Mouse (Mus musculus) C2C12 (cell line): Measurements from ENCODE around the gene Ano8. TPM values are rescaled to one million over a fixed set of nuclear protein-coding genes. Genes with fewer than 3 reads are reported as not detected.

Experiments used
- H3K27me3 ChIP-seq: one replicate; pipeline ENCODE4 v1.6.1; 2011; ENCODE audit not compliant: control insufficient read depth, insufficient read depth, insufficient read length
- H3K36me3 ChIP-seq: one replicate; pipeline ENCODE4 v1.6.1; 2011; ENCODE audit not compliant: control insufficient read depth, insufficient read depth
- H3K4me3 ChIP-seq: one replicate; pipeline ENCODE4 v1.5.1; 2011; ENCODE audit warnings: mild to moderate bottlenecking, control low read depth; ENCODE audit not compliant: poor library complexity, insufficient read depth, severe bottlenecking
- H3K79me2 ChIP-seq: one replicate; pipeline ENCODE4 v1.6.1; 2011; ENCODE audit not compliant: control insufficient read depth, insufficient read depth
- H3K79me3 ChIP-seq: one replicate; pipeline ENCODE4 v1.6.1; 2011; ENCODE audit warnings: low read depth, control low read depth
- H3ac ChIP-seq: one replicate; pipeline ENCODE3; 2011; ENCODE audit warnings: low read depth; ENCODE audit not compliant: control insufficient read depth, insufficient read length
- CEBPB ChIP-seq: IDR thresholded peaks from one replicate; pipeline ENCODE4 v1.6.1; 2011; ENCODE audit warnings: low read depth, mild to moderate bottlenecking, control low read depth, moderate library complexity
- CTCF ChIP-seq: IDR thresholded peaks from one replicate; pipeline ENCODE4 v1.5.1; 2011; ENCODE audit not compliant: control insufficient read depth, insufficient read depth, insufficient read length
- FOSL1 ChIP-seq: IDR thresholded peaks from one replicate; pipeline ENCODE4 v1.8.0; 2011; ENCODE audit warnings: mild to moderate bottlenecking, low read length; ENCODE audit not compliant: poor library complexity, insufficient read depth, severe bottlenecking
- MAX ChIP-seq: IDR thresholded peaks from one replicate; pipeline ENCODE4 v1.6.1; 2011; ENCODE audit warnings: mild to moderate bottlenecking, control low read depth
- MYOD1 ChIP-seq: IDR thresholded peaks from one replicate; pipeline ENCODE4 v1.6.1; 2011; ENCODE audit warnings: low read depth; ENCODE audit not compliant: control insufficient read depth, insufficient read length
- MYOG ChIP-seq: IDR thresholded peaks from one replicate; pipeline ENCODE4 v1.6.1; 2011; ENCODE audit not compliant: control insufficient read depth, insufficient read length; ENCODE audit errors: extremely low read depth
- USF1 ChIP-seq: IDR thresholded peaks from one replicate; pipeline ENCODE4 v1.6.1; 2011; ENCODE audit warnings: low read depth, mild to moderate bottlenecking, control low read depth, moderate library complexity
- polyA plus RNA-seq: library from polyadenylated mRNA; unstranded; fragments of >200 nt; fragmentation: generic; extraction: Trizol; gene quantifications from one replicate; pipeline ENCODE4 v1.2.1, GENCODE M21; 2012; ENCODE audit warnings: missing spikeins

Ano8 gene
- polyA plus RNA-seq, 1 experiment = 22.1 TPM

DNA sequence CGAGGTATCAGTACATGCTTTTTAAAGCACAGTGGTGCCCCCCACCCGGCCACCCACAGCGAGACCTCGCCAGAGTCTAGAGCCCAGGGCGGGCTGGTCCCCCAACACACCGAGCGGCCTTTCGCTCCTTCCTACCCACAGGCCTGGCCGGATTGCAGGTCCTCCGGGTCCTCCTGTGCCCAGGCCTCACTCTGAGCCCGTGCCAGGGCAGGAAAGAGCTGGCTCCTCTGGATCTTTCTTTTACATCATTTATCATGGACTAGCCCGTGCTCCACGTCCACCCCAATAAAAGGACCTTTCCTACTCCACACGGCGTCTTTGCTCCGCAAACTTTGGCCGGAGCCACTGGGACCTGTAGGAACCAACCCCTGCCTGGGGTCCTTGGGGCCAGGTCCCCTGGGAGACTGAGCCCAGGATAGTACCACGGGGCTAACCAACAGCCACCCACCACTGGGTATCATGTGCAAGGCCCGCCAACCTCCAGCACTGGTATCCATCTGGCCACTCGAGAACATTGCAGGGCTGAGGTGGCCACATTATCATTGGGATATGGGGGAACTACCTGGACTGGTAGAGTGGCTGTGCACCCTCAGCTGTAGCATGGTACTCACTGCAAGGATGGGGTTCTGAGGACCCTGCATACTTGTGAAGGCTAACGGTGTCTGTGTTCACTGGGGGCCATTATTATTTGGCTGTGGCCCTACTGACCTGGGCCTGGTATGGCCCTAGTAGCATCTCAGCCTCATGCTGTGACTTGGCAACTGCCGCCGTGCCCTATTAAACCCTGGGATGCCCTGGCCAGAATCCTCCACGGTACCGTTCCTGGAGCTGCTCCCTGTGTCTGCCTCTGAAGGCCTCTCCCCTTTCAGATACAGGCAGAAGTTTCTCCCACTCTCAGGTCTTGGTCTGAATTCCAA lies 10.7 kb downstream of the Ano8 start:
- Histone ChIP-seq H3K79me2 (peaks cover 23% of the 10 kb centered on the region), H3K36me3 (peaks cover 34% of the 10 kb centered on the region), H3K79me3 (peaks cover 10% of the 10 kb centered on the region), H3K4me3 (no peak overlapping the region), H3ac (no peak overlapping the region), H3K27me3 (no peaks in the 10 kb centered on the region)
- no peak for TF ChIP-seq CEBPB
- TF ChIP-seq USF1 = no peak
- no peak for TF ChIP-seq CTCF
- no peak for TF ChIP-seq FOSL1
- no peak for TF ChIP-seq MYOG
- no peak for TF ChIP-seq MYOD1
- no peak for TF ChIP-seq MAX

DNA sequence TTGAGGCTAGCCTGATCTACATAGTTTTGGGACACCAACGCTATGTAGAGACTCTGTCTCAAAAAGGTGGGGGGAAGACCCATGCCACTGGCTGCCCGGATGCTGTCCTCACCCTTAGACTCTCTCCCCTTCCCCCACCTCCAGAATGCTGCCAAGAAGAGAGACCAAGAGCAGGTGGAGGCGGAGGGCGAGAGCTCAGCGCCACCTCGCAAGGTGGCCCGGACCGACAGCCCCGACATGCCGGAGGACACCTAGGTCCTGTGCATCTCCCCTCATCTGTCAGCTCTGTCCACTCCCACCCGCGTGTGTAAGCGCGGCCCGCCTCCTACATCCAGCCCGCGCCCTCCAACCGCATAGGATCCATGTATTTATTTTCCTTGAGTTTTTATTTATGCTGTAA lies 11.4 kb downstream of the Ano8 start:
- no peak overlapping the region for H3K4me3 ChIP-seq
- H3K36me3 ChIP-seq = peaks cover 29% of the 10 kb centered on the region
- H3K79me3 ChIP-seq = peaks cover 17% of the 10 kb centered on the region
- H3K79me2 ChIP-seq = peaks cover 30% of the 10 kb centered on the region
- no peaks in the 10 kb centered on the region for H3K27me3 ChIP-seq
- TF ChIP-seq MYOD1 (no peak), CTCF (no peak), FOSL1 (no peak), CEBPB (no peak), MYOG (no peak), MAX (no peak), USF1 (no peak)
- no peak overlapping the region for H3ac ChIP-seq

DNA sequence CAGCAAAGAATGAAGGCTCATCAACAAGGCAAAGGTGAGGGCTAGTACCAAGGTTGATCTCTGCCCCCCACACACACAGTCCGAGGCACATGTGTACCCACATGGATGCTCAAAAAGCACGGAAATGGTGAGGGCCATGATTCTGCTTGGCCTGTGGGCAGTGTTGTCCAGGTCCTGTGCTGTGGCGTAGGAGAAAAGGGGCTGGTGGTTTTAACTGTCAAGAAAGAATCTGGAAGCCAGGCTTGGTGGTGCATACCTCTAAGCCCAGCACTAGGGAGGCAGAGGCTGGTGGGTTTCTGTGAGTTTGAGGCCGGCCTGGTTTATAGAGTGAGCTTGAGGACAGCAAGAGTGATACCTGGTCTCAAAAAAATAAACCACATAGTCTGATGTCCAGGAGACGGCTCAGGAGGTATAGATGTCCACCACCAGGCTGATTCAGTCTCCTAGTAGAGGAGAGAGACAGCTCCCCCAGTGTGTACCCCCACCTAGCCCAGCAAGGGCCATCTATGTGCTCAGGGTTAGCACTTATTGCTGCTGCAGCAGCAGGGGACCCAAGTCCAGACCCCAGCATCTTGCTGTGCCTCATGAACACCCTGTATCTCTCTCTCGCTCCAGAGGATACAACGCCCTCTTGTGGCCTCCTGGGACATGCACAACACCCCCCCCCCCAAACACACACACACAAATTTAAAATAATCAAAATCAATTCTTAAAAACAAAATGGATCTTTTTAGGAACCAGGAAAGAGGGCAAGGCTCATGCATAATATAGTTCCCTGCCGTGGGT lies 13.0 kb downstream of the Ano8 start:
- Histone ChIP-seq H3K36me3 (peaks cover 24% of the 10 kb centered on the region), H3K4me3 (no peak overlapping the region)

DNA sequence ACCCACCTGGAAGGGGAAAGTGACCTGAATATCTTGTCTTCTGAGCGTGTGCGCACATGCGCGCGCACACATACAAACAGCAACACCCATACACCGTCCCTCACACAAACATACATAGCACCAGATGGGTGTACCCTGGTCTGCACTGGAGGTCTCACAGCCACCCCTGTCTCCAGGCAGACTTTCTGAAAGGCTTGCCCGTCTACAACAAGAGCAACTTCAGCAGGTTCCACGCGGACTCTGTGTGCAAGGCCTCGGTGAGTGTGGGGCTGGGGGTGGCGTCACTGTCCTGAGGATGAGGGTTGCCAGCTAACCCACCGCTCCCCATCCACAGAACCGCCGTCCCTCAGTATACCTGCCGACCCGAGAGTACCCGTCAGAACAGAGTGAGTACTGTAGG lies 13.9 kb downstream of the Ano8 start:
- Histone ChIP-seq H3K4me3 (no peak overlapping the region), H3K79me2 (peaks cover 33% of the 10 kb centered on the region), H3ac (no peak overlapping the region), H3K79me3 (peaks cover 18% of the 10 kb centered on the region), H3K27me3 (no peaks in the 10 kb centered on the region), H3K36me3 (peaks cover 24% of the 10 kb centered on the region)
- TF ChIP-seq CTCF (no peak), MYOD1 (no peak), MYOG (no peak), CEBPB (no peak), MAX (no peak), USF1 (no peak), FOSL1 (no peak)

More for the DNA sequence above, 13.0 kb downstream of the Ano8 start:
- Histone ChIP-seq H3K79me2 (peaks cover 33% of the 10 kb centered on the region), H3K79me3 (peaks cover 18% of the 10 kb centered on the region), H3ac (no peak overlapping the region), H3K27me3 (no peaks in the 10 kb centered on the region)
- TF ChIP-seq MAX (no peak), CEBPB (no peak), USF1 (no peak), CTCF (no peak), MYOD1 (no peak), MYOG (no peak), FOSL1 (no peak)

- peak overlapping the region; percentile 32 for H3ac ChIP-seq
- peaks cover 26% of the 10 kb centered on the region for H3K36me3 ChIP-seq
- peaks cover 18% of the 10 kb centered on the region for H3K79me3 ChIP-seq
- H3K27me3 ChIP-seq = no peaks in the 10 kb centered on the region
- peaks cover 36% of the 10 kb centered on the region for H3K79me2 ChIP-seq
- TF ChIP-seq CEBPB (no peak), CTCF (no peak), USF1 (no peak), MAX (no peak), FOSL1 (no peak), MYOD1 (no peak)
- H3K4me3 ChIP-seq = no peak overlapping the region
These were observed 14.9 kb downstream of the Ano8 start for GRCm38 (mm10) chr8:71470913-71471255.
